Mouse (Mus musculus) left cerebral cortex, adult 2 months (tissue): Measurements from ENCODE around the gene Dusp2. TPM values are rescaled to one million over a fixed set of nuclear protein-coding genes. Genes with fewer than 3 reads are reported as not detected.

ENCODE experiments used
- DNase-seq, 2 experiments: peaks; one replicate each; pipeline ENCODE4 v3.0.0; 2021 to 2022; ENCODE audit warnings: low spot score in 2 of 2, mixed read lengths in 1 of 2; ENCODE audit errors: extremely low spot score in 1 of 2
- H3K27ac ChIP-seq: fragments of 200-600 bp; 2 replicates; pipeline ENCODE4 v1.8.1; 2022
- H3K4me3 ChIP-seq: fragments of 200-600 bp; 2 replicates; pipeline ENCODE4 v1.8.1; 2022
- CTCF ChIP-seq: fragments of 200-600 bp; IDR thresholded peaks from 2 replicates; pipeline ENCODE4 v1.8.1; 2022; ENCODE audit warnings: antibody characterized with exemption, mild to moderate bottlenecking, moderate library complexity
- intact Hi-C: fragments of 180-260 bp; cut with DNase I; formaldehyde crosslinking; loops from one replicate; pipeline ENCODE4 v1.15.1; 2025
- total RNA-seq, 2 experiments: library from RNA; stranded (reverse); gene quantifications; 2 replicates each; pipeline ENCODE4 v1.2.3; 2021

The Dusp2 gene
- total RNA-seq, 2 experiments from 2014 or later, result 2.4 to 3.5 TPM

- peak; percentile 89 for TF ChIP-seq CTCF
- intact Hi-C loops, result loop anchor here (5.0 kb wide), 2 partner anchors 34 to 94 kb away; partner anchors contain the start of genes Ciao1 and Tmem127
- DNase-seq, result peak; percentile 33 to 54
- Histone ChIP-seq H3K27ac (no peak overlapping the region), H3K4me3 (no peak overlapping the region)
Observed at GRCm38 (mm10) chr2:127341159-127341558, 5.2 kb downstream of the Dusp2 start.

GRCm38 (mm10) chr2:127346334-127346733, 10.4 kb downstream of the Dusp2 start:
- no peak; the same call in 1 of the 2 replicates for TF ChIP-seq CTCF
- intact Hi-C loops, result no loop called here
- Histone ChIP-seq H3K27ac (no peak overlapping the region), H3K4me3 (no peak overlapping the region)
- no peak for DNase-seq

GRCm38 (mm10) chr2:127347147-127347985, 11.4 kb downstream of the Dusp2 start:
- intact Hi-C loops, result no loop called here
- Histone ChIP-seq H3K4me3 (no peak overlapping the region), H3K27ac (no peak overlapping the region)
- DNase-seq, result no peak
- TF ChIP-seq CTCF, result no peak

GRCm38 (mm10) chr2:127353881-127354280, 17.9 kb downstream of the Dusp2 start:
- no peak overlapping the region for H3K27ac ChIP-seq
- intact Hi-C loops, result no loop called here

GRCm38 (mm10) chr2:127362459-127363281, 26.7 kb downstream of the Dusp2 start, which contains the start of gene Adra2b:
Gene Adra2b (plus strand): TSS chr2:127363208.
- DNase-seq, result peak; percentile 83
- peak; percentile 58 for TF ChIP-seq CTCF
- no peak within 1 kb of the TSS for H3K27ac ChIP-seq
- H3K4me3 ChIP-seq, result peak within 1 kb of the TSS; percentile 31
- intact Hi-C loops, result loop anchor here (1.0 to 2.0 kb wide), 2 partner anchors 68 to 196 kb away; no protein-coding TSS in a partner anchor

More at GRCm38 (mm10) chr2:127353881-127354280, 17.9 kb downstream of the Dusp2 start:
- no peak for TF ChIP-seq CTCF
- no peak for DNase-seq
- no peak overlapping the region for H3K4me3 ChIP-seq

- no peak for TF ChIP-seq CTCF
- no peak for DNase-seq
- H3K4me3 ChIP-seq, result peak overlapping the region; percentile 31; the same call in 1 of the 2 replicates
- intact Hi-C loops, result loop anchor here (2.0 kb wide), 1 partner anchor 196 kb away; no protein-coding TSS in a partner anchor
- no peak overlapping the region for H3K27ac ChIP-seq
Observed at GRCm38 (mm10) chr2:127363282-127363652, 27.3 kb downstream of the Dusp2 start.

GRCm38 (mm10) chr2:127363696-127364095, 27.7 kb downstream of the Dusp2 start:
- no peak for TF ChIP-seq CTCF
- intact Hi-C loops, result loop anchor here (2.0 kb wide), 1 partner anchor 195 kb away; no protein-coding TSS in a partner anchor
- DNase-seq, result no peak
- Histone ChIP-seq H3K4me3 (no peak overlapping the region), H3K27ac (no peak overlapping the region)

GRCm38 (mm10) chr2:127364452-127364851, 28.5 kb downstream of the Dusp2 start:
- intact Hi-C loops, result no loop called here
- DNase-seq, result no peak
- no peak for TF ChIP-seq CTCF

GRCm38 (mm10) chr2:127367126-127367820, 31.3 kb downstream of the Dusp2 start:
- intact Hi-C loops, result no loop called here
- no peak for TF ChIP-seq CTCF
- no peak overlapping the region for H3K27ac ChIP-seq
- no peak for DNase-seq
- no peak overlapping the region for H3K4me3 ChIP-seq

More at GRCm38 (mm10) chr2:127364452-127364851, 28.5 kb downstream of the Dusp2 start:
- Histone ChIP-seq H3K27ac (no peak overlapping the region), H3K4me3 (no peak overlapping the region)

GRCm38 (mm10) chr2:127369703-127370376, 33.9 kb downstream of the Dusp2 start:
- H3K4me3 ChIP-seq, result no peak overlapping the region
- H3K27ac ChIP-seq, result no peak overlapping the region
- no peak for TF ChIP-seq CTCF
- intact Hi-C loops, result no loop called here
- DNase-seq, result no peak
